30 mouse cellular contexts compared by ENCODE assay signal in genomic region chr4:25267144-25267543, GRCm38 (mm10). TPM values are rescaled to one million over a fixed set of nuclear protein-coding genes. Genes with fewer than 3 reads are reported as not detected.
DNase-seq lines count a peak whose midpoint lies in the region; ATAC-seq and TF ChIP-seq lines count a peak whose summit lies in the region.
"Had no signal": no experiment of that assay in that cellular context is flagged by ENCODE, and none has a peak within 500 bp of the region (broad histone marks: within the 10 kb centered on the region; RNA-seq: fewer than 3 reads in every experiment).

No protein-coding gene starts in this region.

- peak; percentile 45; the same call in 1 of the 2 replicates for ATAC-seq in intestine, embryonic 15.5 days
- peak; percentile 71; the same call in 1 of the 2 replicates for ATAC-seq in intestine, postnatal 0 days
- ATAC-seq in megakaryocyte progenitor cell, adult 5-6 weeks (replicated peaks; ENCODE audit: poor library complexity) = no peak
- ATAC-seq: activated CD4-positive, CD25-positive, alpha-beta regulatory T cell, adult 4 months; CD4-positive, CD25-positive, alpha-beta regulatory T cell, adult 4 months; forebrain, embryonic 14.5 days; forebrain, embryonic 16.5 days; Patski had no signal

- no peak overlapping the region for H3K4me2 ChIP-seq in CH12.LX (ENCODE audit: insufficient read depth, low read depth, poor library complexity, severe bottlenecking)
- no peak overlapping the region for H3K4me2 ChIP-seq in intestine, embryonic 15.5 days (replicated peaks)
- H3K4me2 ChIP-seq in intestine, postnatal 0 days (replicated peaks; ENCODE audit: low read depth) = no peak overlapping the region
- H3K4me2 ChIP-seq: embryonic facial prominence, embryonic 13.5 days; embryonic facial prominence, embryonic 15.5 days; forebrain, embryonic 12.5 days had no signal

- TF ChIP-seq CTCF in CH12.LX (conservative IDR thresholded peaks at IDR 0.05 in 1 of 2, IDR thresholded peaks at IDR 0.05 in 1 of 2; ENCODE audit: low read depth in 2 of 2, low read length in 2 of 2) (no peak), MEL (IDR thresholded peaks at IDR 0.05 in 2 of 3, conservative IDR thresholded peaks at IDR 0.05 in 1 of 3; ENCODE audit: control insufficient read depth in 1 of 3, insufficient read depth in 1 of 3, low read depth in 2 of 3, low read length in 3 of 3, poor library complexity in 1 of 3, severe bottlenecking in 1 of 3) (no peak)
- TF ChIP-seq CTCF in intestine, postnatal 0 days (IDR thresholded peaks at IDR 0.05; ENCODE audit: low read depth) = no peak

- no peaks in the 10 kb centered on the region for H3K27me3 ChIP-seq in CH12.LX (replicated peaks)
- no peaks in the 10 kb centered on the region for H3K27me3 ChIP-seq in MEL (ENCODE audit: control insufficient read depth in 1 of 2, insufficient read depth in 2 of 2, low read length in 2 of 2)
- H3K27me3 ChIP-seq in intestine, embryonic 15.5 days (replicated peaks) = no peaks in the 10 kb centered on the region
- H3K27me3 ChIP-seq in intestine, postnatal 0 days (replicated peaks; ENCODE audit: control insufficient read depth, insufficient read depth, low read length) = no peaks in the 10 kb centered on the region
- H3K27me3 ChIP-seq: embryonic facial prominence, embryonic 13.5 days; embryonic facial prominence, embryonic 15.5 days; forebrain, embryonic 12.5 days; Patski had no signal

- DNase-seq in CH12.LX (ENCODE audit: extremely low read depth) = peak; percentile 29
- peak; percentile 78 for DNase-seq in MEL (ENCODE audit: low read depth, low spot score)
- no peak for DNase-seq in urinary bladder, postnatal 4 days (ENCODE audit: low spot score in 2 of 2)
- no peak for DNase-seq in urinary bladder, adult 18-20 months (ENCODE audit: low spot score in 2 of 2)
- DNase-seq: adrenal gland, adult 8-10 months; adrenal gland, postnatal 14 days; adrenal gland, postnatal 36 days; B cell, adult 2 months; cerebellum, adult 11-12 months; cerebellum, adult 2 months; cerebellum, adult 9-11 months; cerebellum, postnatal 14 days; cerebellum, postnatal 36 days; embryo, embryonic 11 days had no signal

- dilution Hi-C loops in CH12.LX (cut with MboI; ENCODE audit: extremely low pct_ligation_motif_present, extremely low pct_unique_long_range_greater_than_20kb, low sequenced_read_pairs) = no loop called here

- H3K36me3 ChIP-seq in CH12.LX (replicated peaks in 1 of 2; ENCODE audit: control insufficient read depth in 1 of 2, insufficient read depth in 1 of 2, low read length in 1 of 2) = peaks cover 41 to 76% of the 10 kb centered on the region in 2 experiments
- H3K36me3 ChIP-seq in MEL (ENCODE audit: control insufficient read depth in 1 of 2, insufficient read depth in 2 of 2, low read length in 2 of 2) = peaks cover 15 to 24% of the 10 kb centered on the region in 2 experiments
- peaks cover 12% of the 10 kb centered on the region for H3K36me3 ChIP-seq in intestine, embryonic 15.5 days
- peaks cover 49% of the 10 kb centered on the region for H3K36me3 ChIP-seq in intestine, postnatal 0 days (ENCODE audit: control insufficient read depth, insufficient read depth)

- H3K4me3 ChIP-seq in CH12.LX (replicated peaks in 1 of 3; ENCODE audit: low read depth in 2 of 3, low read length in 2 of 3, poor library complexity in 1 of 3) = no peak overlapping the region
- H3K4me3 ChIP-seq in MEL (ENCODE audit: control insufficient read depth in 1 of 2, insufficient read depth in 1 of 2, low read depth in 2 of 2, low read length in 2 of 2) = no peak overlapping the region
- no peak overlapping the region for H3K4me3 ChIP-seq in intestine, embryonic 15.5 days (replicated peaks)
- H3K4me3 ChIP-seq in intestine, postnatal 0 days (ENCODE audit: low read depth, low read length) = no peak overlapping the region
- H3K4me3 ChIP-seq: embryonic facial prominence, embryonic 13.5 days; embryonic facial prominence, embryonic 15.5 days; erythroblast, embryonic 14.5 days; forebrain, embryonic 10.5 days; forebrain, embryonic 12.5 days had no signal

- no peak overlapping the region for H3K9ac ChIP-seq in CH12.LX (ENCODE audit: insufficient read depth, low read depth)
- H3K9ac ChIP-seq in MEL (ENCODE audit: control insufficient read depth, low read depth, low read length, poor library complexity, severe bottlenecking) = no peak overlapping the region
- no peak overlapping the region for H3K9ac ChIP-seq in intestine, embryonic 15.5 days
- no peak overlapping the region for H3K9ac ChIP-seq in intestine, postnatal 0 days (ENCODE audit: low read depth, low read length)
- H3K9ac ChIP-seq: embryonic facial prominence, embryonic 13.5 days; embryonic facial prominence, embryonic 15.5 days; forebrain, embryonic 12.5 days had no signal

- no peaks in the 10 kb centered on the region for H3K9me3 ChIP-seq in CH12.LX (replicated peaks; ENCODE audit: low read length)
- no peaks in the 10 kb centered on the region for H3K9me3 ChIP-seq in MEL (replicated peaks; ENCODE audit: insufficient read depth, low read length)
- no peaks in the 10 kb centered on the region for H3K9me3 ChIP-seq in intestine, embryonic 15.5 days
- no peaks in the 10 kb centered on the region for H3K9me3 ChIP-seq in intestine, postnatal 0 days (ENCODE audit: control insufficient read depth)
- H3K9me3 ChIP-seq: embryonic facial prominence, embryonic 13.5 days; forebrain, embryonic 10.5 days had no signal

- 68% methylated on average over 3 of the region's 3 CpGs for WGBS in intestine, embryonic 15.5 days
- WGBS in intestine, postnatal 0 days = 55% methylated on average over 3 of the region's 3 CpGs

- in situ Hi-C loops in CH12.LX (cut with MboI; ENCODE audit: low pct_ligation_motif_present, low pct_unique_long_range_greater_than_20kb, low sequenced_read_pairs) = no loop called here

- TF ChIP-seq EP300 in CH12.LX (IDR thresholded peaks at IDR 0.05; ENCODE audit: low read length) (no peak), MEL (IDR thresholded peaks at IDR 0.05; ENCODE audit: low read depth in 1 of 2, low read length in 2 of 2) (peak; percentile 82 to 88)

- TF ChIP-seq RAD21 in CH12.LX (IDR thresholded peaks at IDR 0.05; ENCODE audit: low read depth, low read length) = no peak
- TF ChIP-seq RAD21 in MEL (IDR thresholded peaks at IDR 0.05; ENCODE audit: low read depth, low read length) = no peak

- peaks cover 0 to 24% of the 10 kb centered on the region in 2 experiments; a peak in 3 of 4 replicates for H3K4me1 ChIP-seq in CH12.LX (ENCODE audit: control insufficient read depth in 1 of 2, insufficient read depth in 2 of 2)
- H3K4me1 ChIP-seq in MEL (ENCODE audit: control insufficient read depth in 1 of 2, insufficient read depth in 2 of 2, low read length in 2 of 2) = peaks cover 10 to 13% of the 10 kb centered on the region in 2 experiments
- no peaks in the 10 kb centered on the region for H3K4me1 ChIP-seq in intestine, embryonic 15.5 days (replicated peaks)
- no peaks in the 10 kb centered on the region for H3K4me1 ChIP-seq in intestine, postnatal 0 days (replicated peaks; ENCODE audit: control insufficient read depth, insufficient read depth, low read length)
- H3K4me1 ChIP-seq: embryonic facial prominence, embryonic 13.5 days; embryonic facial prominence, embryonic 15.5 days; forebrain, embryonic 10.5 days; forebrain, embryonic 12.5 days had no signal

- TF ChIP-seq POLR2A in CH12.LX (IDR thresholded peaks at IDR 0.05; ENCODE audit: low read depth, low read length) (no peak), MEL (IDR thresholded peaks at IDR 0.05; ENCODE audit: control insufficient read depth in 1 of 2, insufficient read depth in 1 of 2, low read depth in 1 of 2, low read length in 2 of 2, poor library complexity in 1 of 2) (no peak)

- H3K27ac ChIP-seq in CH12.LX (ENCODE audit: insufficient read depth, low read depth) (no peak overlapping the region), MEL (ENCODE audit: control insufficient read depth, low read depth, low read length) (peak overlapping the region; percentile 76)
- H3K27ac ChIP-seq in intestine, embryonic 15.5 days = no peak overlapping the region
- H3K27ac ChIP-seq in intestine, postnatal 0 days (ENCODE audit: low read depth, low read length) = no peak overlapping the region
- H3K27ac ChIP-seq: embryonic facial prominence, embryonic 13.5 days; embryonic facial prominence, embryonic 15.5 days; forebrain, embryonic 10.5 days; forebrain, embryonic 12.5 days had no signal

- no peaks in the 10 kb centered on the region for H3K79me2 ChIP-seq in CH12.LX (replicated peaks; ENCODE audit: control insufficient read depth, extremely low read depth, insufficient read depth, poor library complexity, severe bottlenecking)
- no peaks in the 10 kb centered on the region for H3K79me2 ChIP-seq in MEL (ENCODE audit: control insufficient read depth, insufficient read depth, low read length, poor library complexity)

TF ChIP-seq in CH12.LX, 34 proteins besides CTCF, POLR2A, EP300 and RAD21 (continues in another document):
- TF ChIP-seq ZMIZ1 (IDR thresholded peaks at IDR 0.05; ENCODE audit: low read depth, low read length) = no peak
- TF ChIP-seq RCOR1 (conservative IDR thresholded peaks at IDR 0.05; ENCODE audit: low read depth, low read length) = no peak

TF ChIP-seq in MEL, 35 proteins besides CTCF, POLR2A, EP300 and RAD21 (continues in another document):
- peak; percentile 81 for TF ChIP-seq RCOR1 (IDR thresholded peaks at IDR 0.05; ENCODE audit: low read depth, low read length)
- TF ChIP-seq MYB (IDR thresholded peaks at IDR 0.05; ENCODE audit: low read depth, low read length) = no peak

RNA-seq across cellular contexts. Expression of gene Ufl1, which starts 14.5 kb away (rescaled TPM):
- total RNA-seq in CH12.LX (2012; rRNA removed) (16.8 and 18.1 TPM in 2 replicates), CH12.LX (2014; rRNA removed) (21.8 and 22.7 TPM in 2 replicates), MEL (2012; rRNA removed) (17.3 and 20.4 TPM in 2 replicates)
- polyA plus RNA-seq in CH12.LX (2012; ENCODE audit: insufficient read length, low read depth) (27.9 and 29.6 TPM in 2 replicates), MEL (2012; ENCODE audit: insufficient read depth in 1 of 2, insufficient read length in 2 of 2, low read depth in 1 of 2, low replicate concordance in 2 of 2, missing spikeins in 1 of 2) (100 to 1,000 TPM in 1 of 2 experiments, 10 to 100 TPM in 1; 24.7 to 344 TPM)
- 41.3 and 46.0 TPM in 2 replicates for polyA plus RNA-seq in intestine, embryonic 15.5 days (2015; fragmentation: Nextera tagmentation; extraction: Ambion mirVana)
- 35.0 and 43.1 TPM in 2 replicates for polyA plus RNA-seq in intestine, postnatal 0 days (2015; fragmentation: Nextera tagmentation; extraction: Ambion mirVana)
- 25.0 and 32.4 TPM in 2 replicates for total RNA-seq in megakaryocyte progenitor cell, adult 5-6 weeks (2015)
- 24.1 and 35.4 TPM in 2 replicates for total RNA-seq in megakaryocyte progenitor cell, adult 5-6 weeks (2017)

RNA-seq across cellular contexts. Expression of gene Fhl5, which starts 24.5 kb away (rescaled TPM):
- total RNA-seq in CH12.LX (2012; rRNA removed) (not detected in 2 replicates), CH12.LX (2014; rRNA removed) (not detected in 2 replicates), MEL (2012; rRNA removed) (not detected in 2 replicates)
- polyA plus RNA-seq in CH12.LX (2012; ENCODE audit: insufficient read length, low read depth) (not detected in 2 replicates), MEL (2012; ENCODE audit: insufficient read depth in 1 of 2, insufficient read length in 2 of 2, low read depth in 1 of 2, low replicate concordance in 2 of 2, missing spikeins in 1 of 2) (not detected)
- polyA plus RNA-seq in intestine, embryonic 15.5 days (2015; fragmentation: Nextera tagmentation; extraction: Ambion mirVana) = 0.28 TPM in 1 of 2 replicates, not detected in the other
- polyA plus RNA-seq in intestine, postnatal 0 days (2015; fragmentation: Nextera tagmentation; extraction: Ambion mirVana) = 0.50 and 0.69 TPM in 2 replicates
- not detected in 2 replicates for total RNA-seq in megakaryocyte progenitor cell, adult 5-6 weeks (2015)
- not detected in 2 replicates for total RNA-seq in megakaryocyte progenitor cell, adult 5-6 weeks (2017)
- total RNA-seq: common myeloid progenitor, adult 5-6 weeks; ES-E14 had no signal
- polyA plus RNA-seq: activated CD4-positive, CD25-positive, alpha-beta regulatory T cell, adult 4 months; CD4-positive, CD25-positive, alpha-beta regulatory T cell, adult 4 months; embryonic facial prominence, embryonic 11.5 days; embryonic facial prominence, embryonic 13.5 days; embryonic facial prominence, embryonic 15.5 days; erythroblast, embryonic 14.5 days; forebrain, embryonic 10.5 days; forebrain, embryonic 12.5 days; forebrain, embryonic 14.5 days; forebrain, embryonic 16.5 days; Patski had no signal

Comparison
In these comparisons a context has a peak if more than half of its experiments do, and no peak if none do; other contexts are left out.
1. DNase-seq: peak in CH12.LX (single experiment) and MEL (single experiment); none in urinary bladder, postnatal 4 days (0 of 2) and urinary bladder, adult 18-20 months (0 of 2).
2. Of the 35 proteins assayed by ChIP-seq in both MEL and CH12.LX: peak only in MEL: EP300, ETS1, KAT2A, MYC, RCOR1, SIN3A and 3 more; only in CH12.LX: none; in both: none; in neither: 26.